Mouse (Mus musculus): ENCODE results near the gene Osbpl11. TPM values are rescaled to one million over a fixed set of nuclear protein-coding genes. Genes with fewer than 3 reads are reported as not detected.
A peak's percentile ranks its signal among the peaks of the same experiment; 100 is the strongest.
"Not testable (repeated sequence)": the region's sequence is repeated elsewhere in the genome, so short reads cannot be mapped to it uniquely, and the experiment has no call there.

Gene Osbpl11
- total and polyA plus RNA-seq, 2 experiments from 2014 or later: 10.4 to 20.3 TPM

DNA sequence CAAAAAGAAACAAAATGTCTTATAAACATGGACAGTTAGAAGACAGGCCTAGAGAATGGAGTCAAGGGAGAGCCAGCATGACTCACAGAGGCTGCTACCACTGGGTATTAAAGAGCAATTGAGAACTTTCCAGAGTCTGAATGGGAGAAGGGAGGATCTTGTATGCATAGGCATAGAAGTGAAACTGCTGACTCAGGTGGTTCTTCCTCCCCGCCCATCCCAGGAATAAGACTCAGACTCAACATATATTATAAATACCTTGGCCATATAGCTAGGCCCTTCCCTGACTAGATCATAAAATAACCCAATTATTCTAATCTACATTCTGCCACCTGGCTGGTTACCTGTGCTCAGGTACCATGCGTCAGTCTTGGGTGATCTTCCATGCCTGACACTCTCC, 25.5 kb upstream of the Osbpl11 start:
- no peak for ATAC-seq (ENCODE audit: insufficient read depth, low read depth)

DNA sequence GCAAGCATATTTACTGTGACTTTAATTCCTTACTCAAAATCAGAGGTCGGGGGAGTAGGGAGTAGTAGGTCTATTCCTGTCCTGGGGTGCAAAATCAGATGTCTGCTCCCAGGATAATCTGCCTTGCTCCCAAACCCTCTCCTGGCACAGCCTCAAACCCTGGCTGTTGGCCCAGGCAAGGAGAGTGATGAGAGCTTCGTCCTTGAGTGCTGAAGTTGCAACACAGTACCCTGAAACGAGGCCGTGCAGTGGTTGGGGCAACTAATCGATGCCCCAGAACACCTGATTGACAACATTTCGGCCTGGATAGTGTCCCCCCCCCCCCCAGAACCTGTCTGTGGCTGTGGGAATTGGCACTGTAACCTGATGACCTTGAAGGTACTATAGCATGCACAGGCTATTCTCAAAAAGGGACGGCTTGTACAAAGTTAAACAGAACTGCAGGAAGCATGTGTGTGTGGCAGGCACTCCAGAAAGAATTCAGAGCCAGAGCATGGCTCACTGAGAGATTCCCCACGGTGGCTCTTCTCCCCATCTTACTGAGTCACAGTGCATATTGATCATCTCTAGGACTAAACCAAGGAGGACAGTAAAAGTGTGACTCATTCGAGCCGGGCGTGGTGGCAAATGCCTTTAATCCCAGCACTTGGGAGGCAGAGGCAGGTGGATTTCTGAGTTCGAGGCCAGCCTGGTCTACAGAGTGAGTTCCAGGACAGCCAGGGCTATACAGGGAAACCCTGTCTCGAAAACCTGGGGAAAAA, 21.4 kb upstream of the Osbpl11 start:
- 0 out of 2 replicates have a peak overlapping the region, but pooled peaks have one; percentile 4 for H3K4me2 ChIP-seq (ENCODE audit: low read depth, low read length)
- no peak overlapping the region for H3K4me3 ChIP-seq (ENCODE audit: low read depth, low read length)
- 0 out of 2 replicates have a peak, but pooled peaks cover 3% of the 10 kb centered on the region for H3K4me1 ChIP-seq (ENCODE audit: control insufficient read depth, insufficient read depth)
- peak; percentile 80 for ATAC-seq (ENCODE audit: insufficient read depth, low read depth)
- H3K9me3 ChIP-seq (replicated peaks; ENCODE audit: control insufficient read depth, low read length): 0 out of 2 replicates have a peak, but pooled peaks cover 2% of the 10 kb centered on the region
- no peaks in the 10 kb centered on the region for H3K36me3 ChIP-seq (replicated peaks; ENCODE audit: control insufficient read depth, insufficient read depth, low read length)
- DNase-seq (ENCODE audit: low spot score): peak; percentile 50
- no peak overlapping the region for H3K9ac ChIP-seq (replicated peaks; ENCODE audit: low read depth, low read length)
- 44% methylated on average over 13 of the region's 13 CpGs for WGBS
- H3K27ac ChIP-seq (ENCODE audit: low read depth): peak overlapping the region; percentile 69
- TF ChIP-seq CTCF (IDR thresholded peaks at IDR 0.05; ENCODE audit: low read depth) (no peak), EP300 (IDR thresholded peaks at IDR 0.05; ENCODE audit: low read depth) (no peak)
- no peaks in the 10 kb centered on the region for H3K27me3 ChIP-seq (ENCODE audit: control insufficient read depth, insufficient read depth, low read length)

More for the DNA sequence above, 25.5 kb upstream of the Osbpl11 start:
- WGBS: 92% methylated on average over 2 of the region's 2 CpGs
- TF ChIP-seq EP300 (IDR thresholded peaks at IDR 0.05; ENCODE audit: low read depth): no peak
- no peak for TF ChIP-seq CTCF (IDR thresholded peaks at IDR 0.05; ENCODE audit: low read depth)
- Histone ChIP-seq H3K36me3 (replicated peaks; ENCODE audit: control insufficient read depth, insufficient read depth, low read length) (no peaks in the 10 kb centered on the region), H3K4me2 (ENCODE audit: low read depth, low read length) (no peak overlapping the region), H3K27ac (ENCODE audit: low read depth) (no peak overlapping the region), H3K27me3 (ENCODE audit: control insufficient read depth, insufficient read depth, low read length) (no peaks in the 10 kb centered on the region), H3K4me1 (ENCODE audit: control insufficient read depth, insufficient read depth) (0 out of 2 replicates have a peak, but pooled peaks cover 3% of the 10 kb centered on the region), H3K9me3 (replicated peaks; ENCODE audit: control insufficient read depth, low read length) (0 out of 2 replicates have a peak, but pooled peaks cover 2% of the 10 kb centered on the region), H3K9ac (replicated peaks; ENCODE audit: low read depth, low read length) (no peak overlapping the region), H3K4me3 (ENCODE audit: low read depth, low read length) (no peak overlapping the region)
- DNase-seq (ENCODE audit: low spot score): no peak

DNA sequence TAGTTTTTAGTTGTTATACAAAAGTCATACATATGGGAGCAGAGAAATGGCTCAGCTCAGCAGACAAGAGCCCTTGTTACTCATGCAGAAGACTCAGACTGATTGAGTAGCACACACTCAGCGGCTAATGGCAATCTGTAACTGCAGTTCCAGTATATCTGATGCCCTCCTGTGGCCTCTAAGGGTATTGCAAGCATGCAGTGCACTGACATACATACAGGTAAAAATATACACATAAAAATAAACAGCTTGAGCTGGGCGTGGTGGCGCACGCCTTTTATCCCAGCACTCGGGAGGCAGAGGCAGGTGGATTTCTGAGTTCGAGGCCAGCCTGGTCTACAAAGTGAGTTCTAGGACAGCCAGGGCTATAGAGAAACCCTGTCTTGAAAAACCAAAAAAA, 18.6 kb upstream of the Osbpl11 start:
- WGBS: 54% methylated on average over 6 of the region's 6 CpGs
- not testable (repeated sequence) for H3K4me1 ChIP-seq (ENCODE audit: control insufficient read depth, insufficient read depth); H3K4me3 ChIP-seq (ENCODE audit: low read depth, low read length); ATAC-seq (ENCODE audit: insufficient read depth, low read depth); H3K9ac ChIP-seq (replicated peaks; ENCODE audit: low read depth, low read length); DNase-seq (ENCODE audit: low spot score); H3K4me2 ChIP-seq (ENCODE audit: low read depth, low read length); H3K27me3 ChIP-seq (ENCODE audit: control insufficient read depth, insufficient read depth, low read length); H3K9me3 ChIP-seq (replicated peaks; ENCODE audit: control insufficient read depth, low read length); H3K27ac ChIP-seq (ENCODE audit: low read depth); H3K36me3 ChIP-seq (replicated peaks; ENCODE audit: control insufficient read depth, insufficient read depth, low read length)
- TF ChIP-seq CTCF (IDR thresholded peaks at IDR 0.05; ENCODE audit: low read depth): peak; percentile 41

DNA sequence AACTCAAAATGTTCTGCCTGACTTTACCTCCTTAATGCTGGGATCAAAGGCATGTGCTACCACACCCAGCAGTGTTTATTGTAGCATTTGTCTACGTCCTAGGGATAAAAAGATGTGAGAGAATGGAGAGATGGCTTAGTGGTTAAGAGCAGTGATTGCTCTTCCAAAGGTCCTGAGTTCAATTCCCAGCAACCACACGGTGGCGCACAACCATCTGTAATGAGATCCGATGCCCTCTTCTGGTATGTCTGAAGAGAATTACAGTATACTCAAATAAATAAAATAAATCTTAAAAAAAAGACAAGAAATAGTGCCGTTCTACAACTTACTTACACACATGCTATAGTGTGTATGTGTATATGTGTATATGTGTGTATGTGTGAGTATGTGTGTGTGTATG, 17.3 kb upstream of the Osbpl11 start:
- Histone ChIP-seq H3K9ac (replicated peaks; ENCODE audit: low read depth, low read length) (no peak overlapping the region), H3K9me3 (replicated peaks; ENCODE audit: control insufficient read depth, low read length) (no peaks in the 10 kb centered on the region), H3K4me1 (ENCODE audit: control insufficient read depth, insufficient read depth) (0 out of 2 replicates have a peak, but pooled peaks cover 3% of the 10 kb centered on the region), H3K4me2 (ENCODE audit: low read depth, low read length) (no peak overlapping the region), H3K4me3 (ENCODE audit: low read depth, low read length) (no peak overlapping the region), H3K27me3 (ENCODE audit: control insufficient read depth, insufficient read depth, low read length) (no peaks in the 10 kb centered on the region), H3K27ac (ENCODE audit: low read depth) (no peak overlapping the region), H3K36me3 (replicated peaks; ENCODE audit: control insufficient read depth, insufficient read depth, low read length) (no peaks in the 10 kb centered on the region)
- no peak for TF ChIP-seq EP300 (IDR thresholded peaks at IDR 0.05; ENCODE audit: low read depth)
- peak; percentile 48 for TF ChIP-seq CTCF (IDR thresholded peaks at IDR 0.05; ENCODE audit: low read depth)
- ATAC-seq (ENCODE audit: insufficient read depth, low read depth) (no peak), DNase-seq (ENCODE audit: low spot score) (no peak)
- 36% methylated on average over 5 of the region's 5 CpGs for WGBS

DNA sequence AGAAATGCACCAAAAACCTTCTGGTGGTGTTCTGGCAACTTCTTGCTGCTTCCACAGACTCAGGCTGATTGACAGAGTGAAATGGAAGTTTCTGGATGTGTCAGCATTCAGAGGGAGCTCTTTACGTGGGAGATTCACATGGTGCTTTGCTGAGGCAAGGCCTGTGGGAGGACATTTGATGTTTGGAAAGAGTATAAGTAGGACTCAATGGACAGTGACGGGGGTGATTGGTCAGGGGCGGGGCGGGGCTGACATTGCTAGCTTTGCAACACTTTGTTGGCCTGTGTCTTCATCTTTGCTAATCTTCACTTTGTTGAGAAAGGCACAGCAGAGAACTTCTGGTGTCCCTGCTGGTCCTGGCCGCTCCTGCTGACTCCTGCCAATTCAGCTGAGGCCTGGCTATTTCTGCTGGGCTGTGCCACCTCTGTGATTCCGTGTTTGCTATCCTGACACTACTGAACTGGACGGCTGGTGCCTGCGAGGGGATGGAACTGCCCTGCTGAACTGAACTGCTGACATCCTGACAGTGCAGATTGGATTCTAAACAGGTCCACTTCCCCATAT, 15.3 kb upstream of the Osbpl11 start:
- Histone ChIP-seq H3K4me2 (ENCODE audit: low read depth, low read length) (no peak overlapping the region), H3K4me1 (ENCODE audit: control insufficient read depth, insufficient read depth) (no peaks in the 10 kb centered on the region), H3K9me3 (replicated peaks; ENCODE audit: control insufficient read depth, low read length) (no peaks in the 10 kb centered on the region), H3K4me3 (ENCODE audit: low read depth, low read length) (no peak overlapping the region), H3K27me3 (ENCODE audit: control insufficient read depth, insufficient read depth, low read length) (no peaks in the 10 kb centered on the region), H3K36me3 (replicated peaks; ENCODE audit: control insufficient read depth, insufficient read depth, low read length) (no peaks in the 10 kb centered on the region), H3K9ac (replicated peaks; ENCODE audit: low read depth, low read length) (no peak overlapping the region), H3K27ac (ENCODE audit: low read depth) (no peak overlapping the region)
- no peak for DNase-seq (ENCODE audit: low spot score)
- no peak for ATAC-seq (ENCODE audit: insufficient read depth, low read depth)
- 70% methylated on average over 8 of the region's 8 CpGs for WGBS
- no peak for TF ChIP-seq CTCF (IDR thresholded peaks at IDR 0.05; ENCODE audit: low read depth)
- no peak for TF ChIP-seq EP300 (IDR thresholded peaks at IDR 0.05; ENCODE audit: low read depth)
